Mouse (Mus musculus): ENCODE results near the gene 6430550D23Rik. TPM values are rescaled to one million over a fixed set of nuclear protein-coding genes. Genes with fewer than 3 reads are reported as not detected.
"Not testable (repeated sequence)": the region's sequence is repeated elsewhere in the genome, so short reads cannot be mapped to it uniquely, and the experiment has no call there.

The 6430550D23Rik gene
- total RNA-seq, 4 experiments from 2014 or later: 1.5 to 2.4 (median 1.8) TPM

GRCm38 (mm10) chr2:155956134-155957059 is 51.4 kb downstream of the 6430550D23Rik start, which contains the start of gene Cep250:
Gene Cep250 (plus strand): TSS chr2:155956458.
- peak; percentile 73 to 81 for DNase-seq (ENCODE audit: low spot score in 2 of 2)

GRCm38 (mm10) chr2:155952006-155952405 is 55.8 kb downstream of the 6430550D23Rik start:
- peak; percentile 34 to 53 for DNase-seq (ENCODE audit: low spot score in 2 of 2)

- no peak for DNase-seq (ENCODE audit: low spot score in 2 of 2)
These were observed 58.4 kb downstream of the 6430550D23Rik start for GRCm38 (mm10) chr2:155949362-155949761.

- DNase-seq (ENCODE audit: low spot score in 2 of 2): no peak
These were observed 60.3 kb downstream of the 6430550D23Rik start for GRCm38 (mm10) chr2:155947390-155948002.

- DNase-seq (ENCODE audit: low spot score in 2 of 2): no peak
These were observed 61.3 kb downstream of the 6430550D23Rik start for GRCm38 (mm10) chr2:155946499-155946898.

GRCm38 (mm10) chr2:155946069-155946468 is 61.7 kb downstream of the 6430550D23Rik start:
- peak in 1 of 2 experiments; percentile 46 for DNase-seq (ENCODE audit: low spot score in 2 of 2)

GRCm38 (mm10) chr2:155945580-155945979 is 62.2 kb downstream of the 6430550D23Rik start:
- DNase-seq (ENCODE audit: low spot score in 2 of 2): no peak

GRCm38 (mm10) chr2:155945124-155945523 is 62.7 kb downstream of the 6430550D23Rik start, which contains the start of gene Gdf5:
Gene Gdf5 (minus strand): TSS chr2:155945367.
- peak in 1 of 2 experiments; percentile 30 for DNase-seq (ENCODE audit: low spot score in 2 of 2)

- DNase-seq (ENCODE audit: low spot score in 2 of 2): no peak
These were observed 63.1 kb downstream of the 6430550D23Rik start for GRCm38 (mm10) chr2:155944685-155945084.

GRCm38 (mm10) chr2:155943463-155943862 is 64.3 kb downstream of the 6430550D23Rik start:
- no peak for DNase-seq (ENCODE audit: low spot score in 2 of 2)

GRCm38 (mm10) chr2:155941697-155942442 is 65.9 kb downstream of the 6430550D23Rik start:
- no peak for DNase-seq (ENCODE audit: low spot score in 2 of 2)

- no peak for DNase-seq (ENCODE audit: low spot score in 2 of 2)
These were observed 67.1 kb downstream of the 6430550D23Rik start, which contains the start of gene Gm15557 for GRCm38 (mm10) chr2:155940681-155941080. Gene Gm15557 (plus strand): TSS chr2:155940728.

GRCm38 (mm10) chr2:155939897-155940529 is 67.8 kb downstream of the 6430550D23Rik start:
- DNase-seq (ENCODE audit: low spot score in 2 of 2): no peak

GRCm38 (mm10) chr2:155929531-155930442 is 78.0 kb downstream of the 6430550D23Rik start, which contains the start of gene Uqcc1:
Gene Uqcc1 (minus strand): TSS chr2:155930310.
- peak; percentile 83 to 95 for DNase-seq (ENCODE audit: low spot score in 2 of 2)

- DNase-seq (ENCODE audit: low spot score in 2 of 2): no peak
These were observed 78.9 kb downstream of the 6430550D23Rik start for GRCm38 (mm10) chr2:155928711-155929345.

GRCm38 (mm10) chr2:155925213-155925612 is 82.6 kb downstream of the 6430550D23Rik start:
- DNase-seq (ENCODE audit: low spot score in 2 of 2): not testable (repeated sequence)
